Mouse (Mus musculus) heart, adult 2 months (tissue): Measurements from ENCODE around the gene Slc22a21. TPM values are rescaled to one million over a fixed set of nuclear protein-coding genes. Genes with fewer than 3 reads are reported as not detected.

Experiments
- DNase-seq, 2 experiments: peaks; one replicate each; pipeline ENCODE4 v3.0.0; 2021
- H3K27ac ChIP-seq: fragments of 200-600 bp; 2 replicates; pipeline ENCODE4 v1.8.1; 2022
- H3K27me3 ChIP-seq: fragments of 200-500 bp; 2 replicates; pipeline ENCODE4 v1.6.1; 2012; ENCODE audit warnings: mild to moderate bottlenecking, low read length, inconsistent platforms, mixed read lengths; ENCODE audit not compliant: control insufficient read depth, insufficient read depth
- H3K36me3 ChIP-seq: fragments of 200-500 bp; 2 replicates; pipeline ENCODE4 v1.6.1; 2012; ENCODE audit warnings: low read length, inconsistent platforms; ENCODE audit not compliant: control insufficient read depth, insufficient read depth
- H3K4me1 ChIP-seq: fragments of 200-500 bp; 2 replicates; pipeline ENCODE4 v1.6.1; 2011; ENCODE audit warnings: low read length; ENCODE audit not compliant: control insufficient read depth, insufficient read depth
- H3K4me3 ChIP-seq: fragments of 200-600 bp; 2 replicates; pipeline ENCODE4 v1.8.1; 2022
- H3K79me2 ChIP-seq: fragments of 200-500 bp; replicated peaks from 2 replicates; pipeline ENCODE4 v1.6.1; 2012; ENCODE audit warnings: mild to moderate bottlenecking, inconsistent platforms, low read length, moderate library complexity, mixed read lengths; ENCODE audit not compliant: control insufficient read depth, insufficient read depth
- H3K9ac ChIP-seq: fragments of 200-500 bp; 2 replicates; pipeline ENCODE4 v1.6.1; 2012; ENCODE audit warnings: low read depth, mild to moderate bottlenecking, control low read depth, inconsistent platforms, low read length, mixed read lengths
- CTCF ChIP-seq: fragments of 200-600 bp; IDR thresholded peaks from 2 replicates; pipeline ENCODE4 v1.8.1; 2022; ENCODE audit warnings: antibody characterized with exemption, mild to moderate bottlenecking, moderate library complexity
- EP300 ChIP-seq: fragments of 200-500 bp; IDR thresholded peaks from 2 replicates; pipeline ENCODE4 v1.6.1; 2011; ENCODE audit warnings: low read depth, low read length, control low read depth; ENCODE audit not compliant: insufficient read depth
- POLR2A ChIP-seq: fragments of 200-500 bp; IDR thresholded peaks from 2 replicates; pipeline ENCODE4 v1.6.1; 2011; ENCODE audit warnings: mild to moderate bottlenecking, low read depth, low read length, control low read depth; ENCODE audit not compliant: insufficient read depth
- WGBS: fragments of 180-500 bp; shearing (Covaris S2); methylation state at CpG from one replicate; pipeline ENCODE4 v1.1.7; 2018; 5-methylcytosine and 5-hydroxymethylcytosine counted together
- intact Hi-C: fragments of 180-260 bp; cut with DNase I; formaldehyde crosslinking; loops from one replicate; pipeline ENCODE4 v1.15.1; 2025
- polyA plus RNA-seq: library from polyadenylated mRNA; depleted of rRNA; stranded (reverse); fragments of >200 nt; gene quantifications from 2 replicates; pipeline ENCODE4 v1.2.3, GENCODE M21; 2012
- total RNA-seq, 2 experiments: library from RNA; stranded (reverse); gene quantifications; 2 replicates each; pipeline ENCODE4 v1.2.3; 2021

Gene Slc22a21
- total and polyA plus RNA-seq, 3 experiments: 0.61 to 1.5 (median 1.3) TPM

DNA sequence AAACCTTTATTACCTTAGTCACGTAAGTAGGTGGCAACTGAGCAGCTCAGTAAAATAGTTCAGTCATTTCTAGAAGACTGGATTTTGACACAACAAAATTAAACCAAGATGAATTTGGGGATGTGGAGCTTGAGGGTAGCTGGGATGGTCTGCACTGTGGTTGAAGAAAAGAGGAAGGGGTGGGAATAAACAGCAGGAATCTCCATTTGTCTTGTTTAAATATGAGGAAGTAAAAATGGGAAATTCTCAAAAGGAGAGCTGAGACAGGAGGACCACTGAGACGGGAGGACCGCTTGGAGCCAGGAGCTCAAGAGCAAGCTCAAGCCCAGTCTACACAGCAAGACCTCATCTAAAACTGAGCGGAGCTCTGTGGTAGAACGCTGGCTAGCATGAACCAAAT, 53.8 kb downstream of the Slc22a21 start:
- no peaks in the 10 kb centered on the region for H3K4me1 ChIP-seq
- no peaks in the 10 kb centered on the region for H3K36me3 ChIP-seq
- no peak overlapping the region for H3K4me3 ChIP-seq
- WGBS: 88% methylated on average over 5 of the region's 5 CpGs
- intact Hi-C loops: no loop called here
- H3K79me2 ChIP-seq: no peaks in the 10 kb centered on the region
- H3K27me3 ChIP-seq: no peaks in the 10 kb centered on the region; the same call in 1 of the 2 replicates
- TF ChIP-seq POLR2A (no peak), EP300 (no peak), CTCF (no peak)
- H3K27ac ChIP-seq: no peak overlapping the region
- no peak overlapping the region for H3K9ac ChIP-seq
- DNase-seq: peak in 1 of 2 experiments; percentile 3

DNA sequence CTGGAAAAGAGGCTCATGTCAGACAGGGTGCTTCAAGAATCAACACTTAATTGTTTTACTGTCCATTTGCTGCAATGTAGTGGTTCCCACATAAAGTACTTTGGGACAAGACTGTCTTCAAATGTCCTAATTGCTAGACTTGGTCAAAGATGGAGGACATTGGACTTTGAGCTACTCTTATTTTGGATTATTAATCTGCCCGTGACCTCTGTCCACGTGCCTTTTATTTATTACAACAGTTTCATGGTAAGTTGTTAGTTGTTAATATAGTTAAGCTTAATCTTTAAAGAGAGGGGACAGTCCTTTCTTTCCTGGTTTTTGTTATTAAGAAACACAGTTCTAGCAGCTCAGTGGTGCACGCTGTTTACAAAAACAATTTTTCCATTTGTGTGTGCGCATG, 61.3 kb downstream of the Slc22a21 start:
- no peak for DNase-seq
- H3K79me2 ChIP-seq: no peaks in the 10 kb centered on the region
- intact Hi-C loops: no loop called here
- no peaks in the 10 kb centered on the region for H3K4me1 ChIP-seq
- WGBS: 94% methylated on average over 4 of the region's 4 CpGs
- no peak overlapping the region for H3K4me3 ChIP-seq
- no peaks in the 10 kb centered on the region for H3K36me3 ChIP-seq
- H3K9ac ChIP-seq: no peak overlapping the region
- no peak for TF ChIP-seq CTCF
- no peaks in the 10 kb centered on the region; the same call in 1 of the 2 replicates for H3K27me3 ChIP-seq
- no peak overlapping the region for H3K27ac ChIP-seq

DNA sequence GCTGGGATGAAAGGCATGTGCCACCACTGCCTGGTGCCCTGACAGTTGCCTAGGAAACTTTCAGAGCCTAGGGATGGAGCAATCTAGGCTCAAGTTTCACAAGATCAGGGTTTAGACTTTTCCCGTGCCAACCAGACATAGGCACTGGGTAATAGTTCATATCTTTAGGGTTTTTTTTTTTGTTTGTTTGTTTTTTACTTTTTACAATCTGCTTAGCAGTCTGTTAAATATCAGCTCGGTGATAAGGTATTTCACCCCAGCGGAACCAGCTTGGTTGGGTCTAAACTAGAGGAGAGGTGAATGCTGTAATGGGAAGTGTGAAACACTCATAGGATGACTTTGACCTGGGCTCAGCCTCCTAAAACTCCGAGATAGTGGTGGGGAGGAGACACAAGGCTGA, 69.1 kb downstream of the Slc22a21 start:
- Histone ChIP-seq H3K36me3 (no peaks in the 10 kb centered on the region), H3K27me3 (no peaks in the 10 kb centered on the region), H3K79me2 (no peaks in the 10 kb centered on the region), H3K9ac (no peak overlapping the region), H3K4me3 (no peak overlapping the region), H3K4me1 (no peaks in the 10 kb centered on the region), H3K27ac (no peak overlapping the region)
- no peak for TF ChIP-seq EP300
- TF ChIP-seq POLR2A: no peak
- no peak for TF ChIP-seq CTCF
- 67% methylated on average over 4 of the region's 4 CpGs for WGBS
- intact Hi-C loops: no loop called here
- no peak for DNase-seq

DNA sequence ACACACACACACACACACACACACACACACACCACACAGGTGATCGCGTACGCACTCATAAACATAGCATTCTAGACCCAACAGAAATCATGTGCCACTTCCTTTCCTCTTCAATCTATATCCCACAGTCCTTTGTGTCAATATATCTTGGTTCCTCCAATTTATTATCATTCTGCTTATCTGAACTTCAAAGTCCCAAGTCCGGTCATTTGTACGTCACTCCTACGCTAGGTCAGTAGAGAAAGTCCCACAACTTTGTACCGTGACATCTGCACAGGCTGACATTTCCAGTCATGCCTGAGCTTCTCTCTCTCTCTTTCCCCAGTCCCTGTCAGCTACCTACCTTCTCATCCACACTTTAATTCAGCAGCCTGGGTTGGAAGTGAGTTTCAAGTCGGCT, 71.4 kb downstream of the Slc22a21 start:
- Histone ChIP-seq H3K36me3 (no peaks in the 10 kb centered on the region), H3K79me2 (no peaks in the 10 kb centered on the region), H3K4me1 (0 out of 2 replicates have a peak, but pooled peaks cover 2% of the 10 kb centered on the region), H3K27ac (no peak overlapping the region), H3K9ac (no peak overlapping the region), H3K27me3 (no peaks in the 10 kb centered on the region), H3K4me3 (no peak overlapping the region)
- intact Hi-C loops: no loop called here
- no peak for TF ChIP-seq POLR2A
- WGBS: 76% methylated on average over 8 of the region's 8 CpGs
- no peak for DNase-seq

DNA sequence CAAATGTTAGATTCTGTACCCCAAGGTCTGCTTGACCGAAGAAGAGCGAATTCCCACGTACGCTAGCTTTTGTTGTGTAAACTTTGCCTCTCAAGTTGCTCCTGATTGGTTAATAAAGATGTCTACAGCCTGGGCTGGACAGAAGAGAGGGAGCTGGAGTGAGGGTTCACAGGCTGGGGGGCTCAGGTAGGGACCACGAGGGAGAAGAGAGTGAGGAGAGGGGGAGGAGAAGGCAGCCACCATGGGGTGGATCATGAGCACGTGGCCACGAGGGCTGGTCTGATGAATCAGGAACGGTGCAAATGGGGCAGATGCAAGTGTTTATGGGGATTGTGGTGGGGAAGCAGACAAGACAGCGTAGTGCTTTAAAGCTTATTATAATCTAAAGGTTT, 75.6 kb downstream of the Slc22a21 start:
- Histone ChIP-seq H3K4me3 (no peak overlapping the region), H3K9ac (no peak overlapping the region), H3K27me3 (no peaks in the 10 kb centered on the region), H3K36me3 (no peaks in the 10 kb centered on the region), H3K4me1 (0 out of 2 replicates have a peak, but pooled peaks cover 2% of the 10 kb centered on the region), H3K27ac (no peak overlapping the region), H3K79me2 (no peaks in the 10 kb centered on the region)
- no peak for DNase-seq
- intact Hi-C loops: no loop called here
- 85% methylated on average over 9 of the region's 9 CpGs for WGBS
- TF ChIP-seq POLR2A: no peak
- no peak for TF ChIP-seq CTCF
- TF ChIP-seq EP300: no peak

DNA sequence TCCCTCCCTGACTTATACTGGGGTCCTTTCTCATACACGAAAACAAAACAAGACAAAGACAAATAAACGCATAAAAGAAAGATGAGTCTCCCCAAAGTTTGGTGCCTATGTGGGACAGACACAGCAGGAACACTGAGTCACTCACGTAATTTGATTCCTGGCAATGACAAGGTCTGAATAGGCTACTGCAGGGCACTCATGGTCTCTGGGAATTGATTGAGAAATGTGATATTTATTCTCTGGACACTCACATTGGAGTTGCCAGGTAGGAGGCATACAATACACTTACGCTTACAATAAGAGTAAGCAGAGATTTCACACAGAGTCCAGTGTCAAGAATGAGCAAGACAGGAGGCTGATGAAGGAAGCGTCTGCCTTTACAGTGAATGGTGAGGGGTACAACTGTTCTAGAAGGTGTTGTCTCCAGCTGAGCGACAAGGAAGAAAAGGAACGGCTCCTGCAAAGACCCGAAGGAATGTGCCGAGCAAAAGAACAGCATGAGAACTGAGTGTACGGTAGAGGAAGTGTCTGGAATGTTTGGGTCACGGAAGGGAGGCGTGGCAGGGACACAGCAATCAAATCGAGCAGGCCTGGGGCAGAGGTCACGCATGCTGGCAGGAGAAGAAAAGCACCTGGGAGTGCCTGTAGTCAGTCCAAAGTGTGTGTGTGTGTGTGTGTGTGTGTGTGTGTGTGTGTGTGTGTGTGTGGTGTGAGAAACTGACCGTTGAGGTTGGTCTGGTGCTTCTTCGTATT, 76.2 kb downstream of the Slc22a21 start:
- no peaks in the 10 kb centered on the region for H3K27me3 ChIP-seq
- H3K4me3 ChIP-seq: no peak overlapping the region
- 43% methylated on average over 16 of the region's 16 CpGs for WGBS
- TF ChIP-seq POLR2A: no peak
- no peaks in the 10 kb centered on the region for H3K79me2 ChIP-seq
- H3K36me3 ChIP-seq: no peaks in the 10 kb centered on the region
- no peak overlapping the region for H3K9ac ChIP-seq
- intact Hi-C loops: no loop called here
- 0 out of 2 replicates have a peak, but pooled peaks cover 2% of the 10 kb centered on the region for H3K4me1 ChIP-seq
- H3K27ac ChIP-seq: no peak overlapping the region
- DNase-seq: peak; percentile 27 to 28
